Mouse (Mus musculus) thymus, adult 18-20 months (tissue): ENCODE data around the gene Smg6.

Source experiments
- DNase-seq, 2 experiments: peaks; one replicate each; pipeline ENCODE4 v3.0.0; 2022; ENCODE audit warnings: mixed read lengths in 2 of 2

Gene Smg6

GRCm38 (mm10) chr11:74925577-74926387, at the start of gene Smg6, which contains the start of gene Srr:
Smg6 (plus strand) TSS chr11:74925823.
Srr (minus strand) TSS chr11:74925948.
- peak; percentile 89 to 92 for DNase-seq

DNA sequence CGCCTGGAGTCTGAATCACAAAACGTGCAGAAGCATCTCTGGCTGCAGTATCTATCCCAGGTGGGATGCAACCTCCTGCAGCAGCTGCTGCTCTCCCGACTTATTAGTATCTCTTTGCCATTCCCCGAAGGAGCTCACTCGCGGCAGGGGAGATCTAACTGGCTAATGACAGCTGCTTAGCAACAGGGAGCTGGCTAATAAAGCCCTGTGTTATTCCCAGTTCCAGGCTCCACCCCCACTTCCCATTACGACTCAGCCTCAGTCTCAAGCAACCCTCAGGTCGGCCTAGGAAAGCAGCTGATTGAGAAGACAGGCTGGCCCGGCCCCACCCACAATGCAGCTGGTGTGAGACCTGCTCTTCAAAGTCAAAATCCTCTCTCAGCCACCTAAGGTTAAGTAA, 48.8 kb upstream of the Smg6 start:
- no peak for DNase-seq

DNA sequence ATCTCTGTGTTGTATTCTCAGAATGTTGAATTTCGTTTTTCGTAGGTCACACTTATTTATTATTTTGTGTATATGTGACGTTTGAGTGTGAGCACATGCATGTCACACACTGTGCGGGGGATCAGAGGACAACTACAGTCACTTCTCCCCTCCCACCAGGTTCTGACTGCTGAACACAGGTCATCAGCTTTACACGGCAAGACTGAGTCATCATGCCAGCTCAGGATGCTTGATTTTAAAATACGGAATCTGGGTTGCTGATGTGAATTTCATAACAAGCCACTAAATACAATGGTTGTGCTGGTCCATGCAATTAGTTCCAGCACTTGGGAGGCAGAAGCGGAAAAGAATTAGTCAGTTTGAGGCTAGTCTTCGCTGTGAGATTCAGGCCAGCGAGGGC, 44.6 kb upstream of the Smg6 start:
- DNase-seq = no peak

GRCm38 (mm10) chr11:74881979-74882378, 43.6 kb upstream of the Smg6 start:
- DNase-seq = no peak

DNA sequence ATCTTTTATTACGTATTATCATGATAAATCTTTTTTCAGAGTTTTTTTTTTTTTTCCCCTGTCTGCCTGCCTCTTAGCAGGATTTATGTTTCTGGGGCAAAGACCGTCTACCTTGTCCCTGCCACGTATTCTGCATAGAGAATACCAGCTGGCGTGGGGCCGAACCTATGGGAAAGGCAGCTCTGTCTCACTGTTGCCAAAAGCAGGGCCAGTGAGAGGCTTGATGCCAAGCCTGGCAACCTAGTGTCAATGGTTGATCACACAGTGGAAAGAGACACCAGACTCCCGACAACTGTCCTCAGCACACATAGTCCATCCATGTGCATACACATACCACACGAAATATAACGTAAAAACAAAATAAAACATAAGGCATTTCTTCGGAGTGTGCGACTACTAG, 42.5 kb upstream of the Smg6 start:
- no peak for DNase-seq

DNA sequence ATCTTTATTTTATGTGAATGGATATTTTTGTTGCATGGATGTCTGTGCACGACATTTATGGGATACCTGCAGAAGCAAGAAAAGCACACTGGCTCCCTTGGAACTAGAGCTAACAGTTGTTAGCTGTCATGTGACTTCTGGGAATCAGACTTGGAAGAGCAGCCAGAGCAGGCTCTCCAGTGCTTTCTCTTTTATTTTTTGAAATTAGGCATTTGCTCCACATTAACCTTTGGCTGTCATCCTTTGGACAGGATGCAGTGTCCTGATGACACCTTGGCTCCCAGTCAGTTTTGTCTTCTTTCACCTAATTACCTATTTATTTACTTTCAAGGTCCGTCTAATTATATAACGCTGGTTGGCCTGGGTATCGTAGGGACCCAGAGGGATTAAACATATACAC, 31.0 kb upstream of the Smg6 start:
- DNase-seq = no peak

- DNase-seq = peak; percentile 49 to 62
Observed at GRCm38 (mm10) chr11:74895980-74896900, 29.4 kb upstream of the Smg6 start.

DNA sequence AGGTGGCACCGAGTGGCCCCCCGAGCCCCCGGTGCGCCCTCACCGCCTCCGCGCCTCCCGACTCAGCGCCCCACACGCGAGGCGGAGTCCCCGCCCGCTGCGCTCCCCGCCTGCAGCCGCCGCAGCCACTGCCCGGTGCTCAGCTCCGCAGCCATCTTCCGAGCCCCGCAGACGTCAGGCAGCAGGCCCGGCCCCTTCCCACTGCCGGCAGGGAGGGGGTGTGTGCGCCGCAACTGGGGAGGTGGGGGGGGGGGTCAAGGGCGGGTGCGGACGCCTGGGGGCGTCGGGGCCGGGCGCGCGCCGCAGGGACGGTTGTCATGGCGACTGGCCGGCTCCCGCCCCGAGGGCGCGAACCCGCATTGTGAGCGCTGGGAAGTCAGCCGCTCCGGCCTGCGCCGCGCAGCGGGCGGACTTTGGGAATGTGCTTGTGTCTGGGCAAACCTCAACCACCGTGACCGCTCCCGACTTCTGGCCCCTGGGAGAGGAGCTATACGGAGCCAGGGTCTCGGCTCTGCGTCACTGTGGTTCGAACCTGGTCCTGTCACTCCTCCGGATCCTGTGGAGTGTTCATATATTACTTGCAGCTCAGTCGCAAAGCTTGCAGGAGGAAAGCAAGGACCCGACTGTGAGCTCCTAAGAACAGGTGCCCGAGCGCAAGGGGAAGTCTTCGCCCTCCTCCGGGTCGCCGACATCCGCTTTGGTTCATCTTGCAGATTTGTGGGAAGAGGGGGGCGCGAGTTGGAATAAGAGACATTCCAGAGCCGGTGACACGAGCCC, 28.5 kb upstream of the Smg6 start, which contains the start of gene Sgsm2:
Sgsm2 (minus strand) TSS at position 160 of the 777 bp plus-strand sequence.
- peak; percentile 44 to 45 for DNase-seq

- DNase-seq = peak; percentile 76 to 83
Observed at GRCm38 (mm10) chr11:74897678-74898516, 27.7 kb upstream of the Smg6 start, which contains the start of gene Tsr1. Tsr1 (plus strand) TSS chr11:74898071.

GRCm38 (mm10) chr11:74898517-74898827, 27.2 kb upstream of the Smg6 start:
- no peak for DNase-seq

GRCm38 (mm10) chr11:74901555-74901954, 24.1 kb upstream of the Smg6 start:
- no peak for DNase-seq

DNA sequence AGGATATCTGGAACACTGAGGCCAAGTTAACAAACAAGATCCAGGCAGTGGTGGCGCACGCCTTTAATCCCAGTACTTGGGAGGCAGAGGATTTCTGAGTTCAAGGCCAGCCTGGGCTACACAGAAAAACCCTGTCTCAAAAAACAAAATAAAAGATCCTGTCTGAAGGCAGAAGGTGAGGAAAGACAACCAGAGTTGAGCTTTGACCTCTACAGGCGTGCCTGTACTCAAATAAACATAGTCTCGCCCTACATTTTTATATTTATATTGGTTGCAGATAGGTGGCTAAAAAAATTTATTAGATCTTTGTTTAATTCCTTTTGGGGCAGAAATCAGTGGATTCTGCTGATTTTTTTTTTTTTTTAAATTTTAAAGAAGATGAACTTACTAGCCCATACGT, 23.2 kb upstream of the Smg6 start:
- no peak for DNase-seq

GRCm38 (mm10) chr11:74907850-74908249, 17.8 kb upstream of the Smg6 start:
- DNase-seq = no peak

- no peak for DNase-seq
Observed at GRCm38 (mm10) chr11:74908618-74909399, 16.8 kb upstream of the Smg6 start.

DNA sequence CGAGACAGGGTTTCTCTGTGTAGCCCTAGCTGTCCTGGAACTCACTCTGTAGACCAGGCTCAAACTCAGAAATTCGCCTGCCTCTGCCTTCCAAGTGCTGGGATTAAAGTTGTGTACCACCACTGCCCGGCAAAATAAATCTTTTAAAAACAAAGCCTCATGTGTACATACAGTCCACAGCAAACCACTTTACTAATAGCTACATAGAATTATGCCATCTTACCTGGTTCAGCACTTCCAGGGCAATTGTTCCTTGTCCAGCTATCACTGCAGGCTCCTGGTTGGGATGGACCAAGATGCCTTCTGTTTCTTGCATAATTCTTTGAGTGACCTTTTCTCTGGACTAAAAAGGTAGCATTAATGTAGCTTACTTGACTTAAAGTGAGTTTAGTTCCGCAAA, 15.6 kb upstream of the Smg6 start:
- no peak for DNase-seq

GRCm38 (mm10) chr11:74912492-74912891, 13.1 kb upstream of the Smg6 start:
- no peak for DNase-seq

DNA sequence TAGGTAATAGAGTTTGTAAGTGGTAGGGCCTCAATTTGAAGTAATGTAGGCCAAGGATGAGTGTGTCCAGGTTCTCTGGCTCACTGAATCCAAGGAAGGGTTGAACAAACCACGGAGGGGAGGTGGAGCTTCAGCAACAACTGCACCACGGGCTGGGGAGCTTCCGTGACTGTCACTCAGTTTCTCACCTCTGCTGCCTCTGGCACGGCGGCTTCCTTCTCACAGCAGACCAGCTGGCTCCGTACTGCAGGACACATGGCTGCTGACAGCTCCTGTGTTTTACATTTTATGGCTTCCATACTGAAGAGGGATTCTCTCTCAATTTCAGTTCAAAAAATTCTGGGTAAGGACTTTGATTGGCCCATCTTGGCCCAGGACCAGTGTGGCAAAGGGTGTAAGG, 6.4 kb upstream of the Smg6 start:
- DNase-seq = no peak

DNA sequence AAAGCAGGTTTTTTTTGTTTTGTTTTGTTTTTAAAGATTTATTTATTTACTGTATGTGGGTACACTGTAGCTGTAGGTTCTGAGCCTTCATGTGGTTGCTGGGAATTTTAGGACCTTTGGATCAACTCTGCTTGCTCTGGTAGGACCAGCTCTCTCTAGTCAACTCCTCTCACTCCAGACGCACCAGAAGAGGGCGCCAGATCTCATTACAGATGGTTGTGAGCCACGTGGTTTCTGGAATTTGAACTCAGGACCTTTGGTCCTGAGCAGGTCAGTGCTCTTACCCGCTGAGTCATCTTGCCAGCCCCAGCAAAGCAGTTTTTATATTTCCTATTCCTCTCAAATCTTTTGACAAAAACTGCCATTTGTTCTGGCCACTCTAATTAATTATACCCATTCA, 1.5 kb upstream of the Smg6 start:
- peak in 1 of 2 experiments; percentile 19 for DNase-seq

DNA sequence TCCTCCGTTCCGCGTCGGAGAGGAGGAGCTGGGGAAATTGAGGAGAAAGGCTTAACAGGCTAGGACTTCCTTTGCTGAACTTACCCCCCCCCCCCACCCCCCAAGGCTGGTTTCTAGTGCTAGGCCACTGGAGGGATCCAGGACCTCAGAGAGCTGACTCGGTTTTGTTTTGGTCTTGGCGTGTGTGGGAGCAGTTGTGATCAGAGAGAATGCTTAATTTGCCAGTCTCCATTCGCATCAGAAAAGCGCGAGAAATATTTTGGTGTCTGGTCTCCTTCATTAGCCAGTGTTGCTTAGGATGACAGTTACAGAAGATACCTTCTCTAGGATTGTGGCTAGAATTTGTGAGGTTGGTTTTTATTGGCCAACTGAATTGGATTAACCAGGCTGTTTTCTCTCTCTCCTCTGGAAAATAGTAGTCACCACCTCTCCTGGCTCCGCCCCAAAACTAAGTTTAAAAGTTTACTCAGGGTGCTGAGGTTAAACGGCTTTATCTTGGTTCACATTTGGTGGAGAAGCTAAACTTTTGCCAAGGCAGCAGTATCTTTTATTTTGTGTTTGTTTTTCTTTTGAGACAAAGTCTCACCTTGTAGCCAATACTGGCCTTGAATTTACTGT, 874 bp downstream of the Smg6 start:
- peak in 1 of 2 experiments; percentile 11 for DNase-seq

- DNase-seq = no peak
Observed at GRCm38 (mm10) chr11:74927236-74927725, 1.7 kb downstream of the Smg6 start.
